Mouse (Mus musculus): Measurements from ENCODE around the gene Comt. TPM values are rescaled to one million over a fixed set of nuclear protein-coding genes. Genes with fewer than 3 reads are reported as not detected.
A peak's percentile ranks its signal among the peaks of the same experiment; 100 is the strongest.

Gene Comt
- 54.9 and 60.1 TPM in 2 replicates for polyA plus RNA-seq (2016; fragmentation: Nextera tagmentation; extraction: Ambion mirVana)

DNA sequence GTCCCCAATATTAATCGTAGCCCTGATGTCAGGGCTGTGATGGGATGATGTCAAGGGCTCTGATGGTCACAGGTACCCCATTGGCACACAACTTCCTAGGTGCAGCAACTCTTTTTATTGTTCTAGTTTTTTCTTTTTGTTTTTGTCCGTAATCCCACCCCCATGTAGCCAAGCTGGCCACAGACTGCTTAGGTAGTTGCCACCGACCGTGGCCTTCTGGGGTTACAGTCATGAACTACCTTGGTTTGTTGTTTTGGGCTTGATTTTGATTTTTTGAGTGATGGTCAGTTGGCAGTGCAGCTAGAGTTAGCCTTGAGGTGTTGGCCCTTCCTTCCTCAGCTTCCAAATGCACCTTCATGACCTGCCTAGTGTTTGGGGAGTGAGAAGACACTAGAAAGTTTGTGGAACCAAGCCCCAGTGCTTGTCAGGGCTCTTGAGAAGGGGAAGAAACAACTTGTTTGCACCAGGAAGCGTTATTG, at the start of gene Comt:
Gene Comt (minus strand): TSS at position 51 of the 479 bp plus-strand sequence.
- 55% methylated on average over 5 of the region's 5 CpGs for WGBS
- H3K27ac ChIP-seq (replicated peaks): peak within 1 kb of the TSS; percentile 68
- peaks cover 27% of the 10 kb centered on the region for H3K4me1 ChIP-seq
- no peak for ATAC-seq (ENCODE audit: low FRiP score, low read depth)
- peak within 1 kb of the TSS; percentile 89 for H3K4me3 ChIP-seq
- H3K9me3 ChIP-seq: no peaks in the 10 kb centered on the region
- H3K36me3 ChIP-seq: peaks cover 16% of the 10 kb centered on the region
- peak within 1 kb of the TSS; percentile 88 for H3K9ac ChIP-seq (replicated peaks)
- H3K27me3 ChIP-seq: no peaks in the 10 kb centered on the region
- peak within 1 kb of the TSS; percentile 79 for H3K4me2 ChIP-seq (replicated peaks)

DNA sequence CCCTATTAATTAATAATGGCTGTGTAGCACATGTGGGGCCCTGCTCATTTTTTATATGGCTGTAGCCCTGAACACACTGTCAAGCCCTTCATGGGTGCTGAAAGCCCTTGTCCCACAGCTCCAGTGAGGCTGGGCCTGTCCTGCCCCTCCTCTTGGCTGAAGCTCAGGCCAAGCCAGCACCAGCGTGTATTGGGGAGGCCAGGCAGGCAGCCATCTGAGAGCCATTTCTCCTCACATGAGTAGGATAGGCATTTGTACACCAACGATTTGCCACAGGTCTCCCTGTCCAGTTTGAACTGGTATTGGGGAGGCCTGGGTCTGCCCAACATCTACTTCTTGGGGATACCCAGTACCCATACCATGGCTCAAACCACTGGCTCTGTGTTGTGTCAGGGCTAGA, 47.4 kb upstream of the Comt start:
- H3K9me3 ChIP-seq: no peaks in the 10 kb centered on the region
- H3K4me2 ChIP-seq (replicated peaks): no peak overlapping the region
- no peak overlapping the region for H3K9ac ChIP-seq (replicated peaks)
- H3K4me3 ChIP-seq: no peak overlapping the region
- peaks cover 8% of the 10 kb centered on the region; the same call in 1 of the 2 replicates for H3K36me3 ChIP-seq
- H3K4me1 ChIP-seq: peaks cover 8% of the 10 kb centered on the region; the same call in 1 of the 2 replicates
- ATAC-seq (ENCODE audit: low FRiP score, low read depth): no peak
- WGBS: 93% methylated on average over 2 of the region's 2 CpGs
- no peak overlapping the region for H3K27ac ChIP-seq (replicated peaks)
- no peaks in the 10 kb centered on the region for H3K27me3 ChIP-seq

DNA sequence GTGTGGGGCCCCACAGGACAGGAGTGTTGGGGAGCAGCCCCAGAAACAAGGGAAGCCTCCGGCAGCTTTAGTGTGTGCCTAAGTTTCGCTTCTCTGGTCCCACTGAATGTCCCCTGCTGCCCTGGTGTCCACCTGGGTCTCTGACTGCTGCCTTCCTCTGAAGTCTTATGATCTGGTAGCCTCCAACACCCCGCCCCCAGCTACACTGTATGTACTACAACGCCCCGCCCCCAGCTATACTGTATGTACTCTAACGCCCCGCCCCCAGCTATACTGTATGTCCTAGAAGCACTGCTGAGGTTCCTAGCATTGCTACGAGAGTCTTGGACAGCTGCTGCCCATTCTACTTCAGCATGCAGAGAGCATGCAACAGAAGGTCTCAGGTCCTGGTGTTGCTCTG, 46.3 kb upstream of the Comt start:
- H3K27me3 ChIP-seq: no peaks in the 10 kb centered on the region
- H3K4me1 ChIP-seq: peaks cover 8% of the 10 kb centered on the region; the same call in 1 of the 2 replicates
- H3K4me2 ChIP-seq (replicated peaks): no peak overlapping the region
- ATAC-seq (ENCODE audit: low FRiP score, low read depth): no peak
- H3K9me3 ChIP-seq: no peaks in the 10 kb centered on the region
- WGBS: 92% methylated on average over 8 of the region's 8 CpGs
- H3K9ac ChIP-seq (replicated peaks): no peak overlapping the region
- H3K27ac ChIP-seq (replicated peaks): no peak overlapping the region
- H3K4me3 ChIP-seq: no peak overlapping the region
- peaks cover 8% of the 10 kb centered on the region; the same call in 1 of the 2 replicates for H3K36me3 ChIP-seq

DNA sequence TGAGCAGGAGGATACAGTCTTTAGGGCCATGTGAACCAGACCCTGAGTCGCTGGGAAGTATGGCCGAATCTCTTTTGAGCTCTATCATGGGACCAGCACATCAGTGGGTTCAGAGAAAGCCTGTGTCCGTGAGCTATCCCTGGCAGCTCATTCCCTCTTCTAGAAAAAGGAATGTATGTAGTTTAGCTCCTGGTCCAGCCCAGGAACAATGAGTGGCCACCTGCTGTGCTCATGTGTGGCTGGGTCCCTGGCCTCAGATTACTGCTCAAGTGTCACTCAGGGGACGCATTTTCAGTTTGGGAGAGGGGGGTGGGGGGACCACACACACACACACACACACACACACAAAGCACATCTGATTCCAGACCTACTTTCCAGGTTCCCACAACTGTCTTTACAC, 45.8 kb upstream of the Comt start:
- H3K9me3 ChIP-seq: no peaks in the 10 kb centered on the region
- H3K9ac ChIP-seq (replicated peaks): no peak overlapping the region
- WGBS: 66% methylated on average over 4 of the region's 4 CpGs
- peaks cover 8% of the 10 kb centered on the region; the same call in 1 of the 2 replicates for H3K4me1 ChIP-seq
- ATAC-seq (ENCODE audit: low FRiP score, low read depth): no peak
- peaks cover 8% of the 10 kb centered on the region; the same call in 1 of the 2 replicates for H3K36me3 ChIP-seq
- H3K4me3 ChIP-seq: no peak overlapping the region
- no peaks in the 10 kb centered on the region for H3K27me3 ChIP-seq
- no peak overlapping the region for H3K4me2 ChIP-seq (replicated peaks)
- H3K27ac ChIP-seq (replicated peaks): no peak overlapping the region

DNA sequence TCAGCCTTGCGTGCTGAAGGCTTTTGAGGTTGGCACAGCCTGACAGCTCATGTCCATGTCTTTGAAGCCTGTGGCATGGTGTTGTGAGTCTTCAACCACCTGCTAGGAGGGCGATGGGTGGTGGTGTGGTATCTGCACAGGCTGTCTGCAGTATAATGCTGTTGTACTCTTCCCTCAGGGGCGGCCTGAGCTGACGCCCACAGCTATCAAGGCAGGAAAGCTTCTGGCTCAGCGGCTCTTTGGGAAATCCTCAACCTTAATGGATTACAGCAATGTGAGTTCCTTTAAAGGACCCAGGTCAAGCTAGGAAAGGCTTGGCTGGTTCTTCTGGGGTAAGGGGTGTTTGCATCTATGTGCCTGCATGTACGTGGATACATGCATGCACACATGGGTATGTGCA, 45.3 kb upstream of the Comt start:
- WGBS: 87% methylated on average over 6 of the region's 6 CpGs
- Histone ChIP-seq H3K4me2 (replicated peaks) (no peak overlapping the region), H3K4me1 (peaks cover 8% of the 10 kb centered on the region; the same call in 1 of the 2 replicates), H3K36me3 (peaks cover 8% of the 10 kb centered on the region; the same call in 1 of the 2 replicates), H3K4me3 (no peak overlapping the region), H3K27ac (replicated peaks) (no peak overlapping the region), H3K9ac (replicated peaks) (no peak overlapping the region), H3K9me3 (no peaks in the 10 kb centered on the region), H3K27me3 (no peaks in the 10 kb centered on the region)
- no peak for ATAC-seq (ENCODE audit: low FRiP score, low read depth)

DNA sequence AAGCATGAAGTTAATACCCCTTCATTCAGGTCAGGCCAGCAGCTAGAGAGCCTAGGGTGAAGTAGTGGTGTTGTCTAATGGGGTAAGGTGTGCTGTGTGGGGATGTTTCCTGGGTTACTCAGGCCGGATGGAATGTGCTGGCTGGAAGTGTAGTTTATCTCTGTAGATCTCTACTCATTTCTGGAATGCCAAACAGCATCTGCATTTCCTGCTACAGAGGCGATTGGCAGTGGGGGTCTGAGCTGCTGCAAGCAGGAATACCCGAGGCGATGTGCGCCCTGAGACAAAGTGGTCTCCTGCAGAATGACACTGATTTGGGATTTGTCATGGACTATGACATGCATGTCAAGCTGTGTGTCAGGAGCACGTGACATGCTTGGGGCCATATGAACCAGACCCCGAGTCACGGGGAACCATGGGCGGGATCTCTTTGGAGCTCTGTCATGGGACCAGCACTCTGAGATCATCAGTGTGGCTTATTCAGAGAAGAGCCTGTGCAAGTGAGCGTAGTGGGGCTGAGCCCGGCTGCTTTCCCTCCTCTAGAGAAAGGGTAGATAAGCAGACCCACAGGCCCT, 44.8 kb upstream of the Comt start:
- Histone ChIP-seq H3K4me2 (replicated peaks) (no peak overlapping the region), H3K9me3 (no peaks in the 10 kb centered on the region), H3K36me3 (peaks cover 8% of the 10 kb centered on the region; the same call in 1 of the 2 replicates), H3K27ac (replicated peaks) (no peak overlapping the region), H3K27me3 (no peaks in the 10 kb centered on the region), H3K4me1 (peaks cover 8% of the 10 kb centered on the region; the same call in 1 of the 2 replicates), H3K9ac (replicated peaks) (no peak overlapping the region), H3K4me3 (no peak overlapping the region)
- WGBS: 78% methylated on average over 11 of the region's 11 CpGs
- no peak for ATAC-seq (ENCODE audit: low FRiP score, low read depth)

DNA sequence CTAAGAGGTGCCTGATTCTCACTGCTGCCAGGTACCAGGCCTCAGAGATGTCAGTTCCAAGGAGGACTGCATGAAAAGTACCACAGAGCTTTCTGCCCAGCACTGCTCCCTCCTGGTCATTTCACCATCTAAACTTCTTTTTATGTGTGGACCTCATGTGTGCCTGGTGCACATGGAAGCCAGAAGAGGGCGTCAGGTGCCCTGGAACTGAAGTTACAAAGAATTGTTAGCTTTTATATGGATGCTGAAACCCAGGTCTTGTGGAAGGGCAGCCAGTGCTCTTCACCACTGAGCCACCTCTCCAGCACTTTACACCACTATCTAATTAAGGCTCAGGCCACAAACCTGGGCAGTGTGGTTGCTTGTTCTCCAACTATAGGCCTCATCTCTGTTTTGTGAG, 44.2 kb upstream of the Comt start:
- ATAC-seq (ENCODE audit: low FRiP score, low read depth): no peak
- H3K4me2 ChIP-seq (replicated peaks): no peak overlapping the region
- H3K9ac ChIP-seq (replicated peaks): no peak overlapping the region
- H3K9me3 ChIP-seq: no peaks in the 10 kb centered on the region
- 17% methylated on average over 1 of the region's 1 CpGs for WGBS
- H3K27ac ChIP-seq (replicated peaks): no peak overlapping the region
- H3K4me1 ChIP-seq: peaks cover 8% of the 10 kb centered on the region; the same call in 1 of the 2 replicates
- no peaks in the 10 kb centered on the region for H3K27me3 ChIP-seq
- peaks cover 8% of the 10 kb centered on the region; the same call in 1 of the 2 replicates for H3K36me3 ChIP-seq
- H3K4me3 ChIP-seq: no peak overlapping the region

DNA sequence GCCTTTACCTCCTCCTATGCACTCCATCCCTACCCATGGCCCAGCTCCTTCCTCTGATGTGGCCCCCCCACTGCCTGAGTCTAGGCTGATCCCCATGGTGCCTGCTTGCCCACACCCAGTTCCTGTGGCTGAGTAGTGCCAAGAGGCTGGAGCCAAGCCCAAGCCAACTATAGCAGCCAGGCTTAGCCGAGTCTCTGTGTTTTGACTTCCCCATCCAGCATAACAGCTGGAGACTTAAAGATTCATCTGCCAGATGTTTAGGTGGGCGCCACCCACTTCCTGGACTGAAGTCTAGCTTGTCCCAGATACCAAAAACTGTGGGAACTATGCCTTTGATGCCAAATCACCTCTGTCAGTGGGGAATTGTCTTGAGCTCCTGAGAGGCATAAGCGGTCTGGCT, 37.6 kb upstream of the Comt start:
- Histone ChIP-seq H3K9ac (replicated peaks) (no peak overlapping the region), H3K9me3 (no peaks in the 10 kb centered on the region), H3K4me3 (no peak overlapping the region), H3K27ac (replicated peaks) (no peak overlapping the region), H3K27me3 (peaks cover 11% of the 10 kb centered on the region), H3K36me3 (no peaks in the 10 kb centered on the region; the same call in 1 of the 2 replicates), H3K4me2 (replicated peaks) (no peak overlapping the region), H3K4me1 (peaks cover 28% of the 10 kb centered on the region)
- 70% methylated on average over 3 of the region's 3 CpGs for WGBS
- ATAC-seq (ENCODE audit: low FRiP score, low read depth): no peak

DNA sequence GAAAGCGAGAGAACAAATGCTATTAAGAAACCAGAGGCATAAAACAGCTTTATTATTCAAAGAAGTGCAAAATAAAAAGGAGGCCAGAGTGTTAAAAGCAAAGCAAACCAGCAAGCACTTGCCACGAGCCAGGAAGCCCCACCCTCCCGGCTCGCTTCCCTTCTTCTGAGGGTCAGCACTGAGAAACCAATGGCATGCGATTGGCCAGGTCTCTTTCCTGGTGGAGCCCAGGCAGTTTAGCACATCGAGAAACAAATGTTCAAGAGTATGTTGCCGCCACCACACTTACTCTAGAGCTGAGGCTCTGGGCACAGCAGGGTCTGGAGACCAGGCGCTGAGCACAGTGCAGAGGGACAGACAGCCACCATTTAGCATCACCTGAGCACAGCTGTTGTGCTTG, 35.9 kb upstream of the Comt start:
- no peak for ATAC-seq (ENCODE audit: low FRiP score, low read depth)
- Histone ChIP-seq H3K27me3 (peaks cover 21% of the 10 kb centered on the region), H3K27ac (replicated peaks) (no peak overlapping the region), H3K4me3 (no peak overlapping the region), H3K9me3 (no peaks in the 10 kb centered on the region), H3K9ac (replicated peaks) (no peak overlapping the region), H3K4me1 (peaks cover 34% of the 10 kb centered on the region), H3K4me2 (replicated peaks) (no peak overlapping the region), H3K36me3 (no peaks in the 10 kb centered on the region)
- WGBS: 60% methylated on average over 8 of the region's 8 CpGs

DNA sequence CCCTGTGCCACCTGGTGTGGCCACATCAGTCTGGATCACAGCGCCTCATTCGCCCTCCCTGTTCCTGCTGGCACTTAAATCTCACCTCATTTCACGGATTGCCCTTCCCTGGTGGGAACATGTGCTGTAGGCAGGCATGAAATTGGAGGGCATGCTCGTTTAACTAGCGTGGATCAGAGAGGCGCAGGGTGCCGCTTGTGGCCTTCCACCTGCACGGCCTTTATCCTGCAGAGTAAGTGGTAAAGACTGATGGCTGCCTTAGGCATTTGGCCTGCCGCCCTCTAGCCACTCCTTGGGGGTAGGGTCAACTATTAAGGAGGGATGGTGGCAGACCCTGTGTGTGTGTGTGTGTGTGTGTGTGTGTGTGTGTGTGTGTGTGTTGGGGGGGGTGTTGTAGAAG, 35.4 kb upstream of the Comt start:
- peaks cover 21% of the 10 kb centered on the region for H3K27me3 ChIP-seq
- H3K9ac ChIP-seq (replicated peaks): no peak overlapping the region
- no peak overlapping the region for H3K4me3 ChIP-seq
- 57% methylated on average over 9 of the region's 9 CpGs for WGBS
- H3K27ac ChIP-seq (replicated peaks): no peak overlapping the region
- H3K36me3 ChIP-seq: no peaks in the 10 kb centered on the region
- H3K9me3 ChIP-seq: no peaks in the 10 kb centered on the region
- peaks cover 34% of the 10 kb centered on the region for H3K4me1 ChIP-seq
- H3K4me2 ChIP-seq (replicated peaks): no peak overlapping the region
- ATAC-seq (ENCODE audit: low FRiP score, low read depth): no peak

DNA sequence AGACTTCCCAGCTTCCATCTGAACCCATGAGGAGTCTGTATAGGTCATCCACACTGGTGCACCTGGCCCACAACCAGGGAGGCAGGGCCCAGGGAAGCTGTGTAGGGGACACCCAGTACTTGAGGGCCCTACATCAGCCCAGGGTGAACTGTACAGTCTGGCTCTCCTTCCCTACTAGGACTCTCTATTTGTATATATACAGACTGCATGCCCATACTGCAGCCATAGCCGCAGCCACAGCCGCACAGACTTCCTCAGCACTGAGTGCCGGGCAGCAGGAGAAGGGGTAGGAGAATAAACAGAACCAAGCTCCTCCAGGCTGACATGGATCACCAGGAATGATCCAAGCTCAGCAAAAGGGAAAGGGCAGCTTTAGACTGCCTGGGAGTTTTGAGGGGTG, 34.2 kb upstream of the Comt start:
- no peak for ATAC-seq (ENCODE audit: low FRiP score, low read depth)
- Histone ChIP-seq H3K4me2 (replicated peaks) (no peak overlapping the region), H3K36me3 (peaks cover 8% of the 10 kb centered on the region; the same call in 1 of the 2 replicates), H3K4me3 (no peak overlapping the region), H3K9ac (replicated peaks) (no peak overlapping the region), H3K27ac (replicated peaks) (no peak overlapping the region), H3K27me3 (peaks cover 21% of the 10 kb centered on the region), H3K9me3 (no peaks in the 10 kb centered on the region), H3K4me1 (peaks cover 34% of the 10 kb centered on the region)
- WGBS: 89% methylated on average over 3 of the region's 3 CpGs

DNA sequence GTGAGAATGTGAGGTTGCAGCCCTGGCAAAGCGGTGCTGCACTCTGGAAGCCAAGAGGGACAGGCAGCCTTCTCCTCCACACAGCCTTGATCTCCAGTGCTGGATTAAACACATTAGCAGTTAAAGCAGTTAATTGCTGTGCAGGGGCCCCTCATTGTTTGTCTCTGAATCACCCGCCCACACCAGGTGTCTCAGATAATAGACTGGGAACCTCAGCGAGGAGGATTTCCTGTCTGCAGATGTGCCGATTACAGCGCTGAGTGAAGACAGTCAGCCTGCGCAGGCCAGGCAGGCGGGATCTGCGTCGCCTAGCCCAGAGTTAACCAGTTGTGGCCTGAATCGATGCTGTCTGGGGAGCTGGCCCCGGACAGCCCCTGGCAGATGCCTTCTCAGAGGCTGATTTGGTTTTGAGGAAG, 33.3 kb upstream of the Comt start:
- ATAC-seq (ENCODE audit: low FRiP score, low read depth): peak; percentile 78
- Histone ChIP-seq H3K36me3 (peaks cover 8% of the 10 kb centered on the region; the same call in 1 of the 2 replicates), H3K4me1 (peaks cover 34% of the 10 kb centered on the region), H3K27ac (replicated peaks) (peak overlapping the region; percentile 67), H3K27me3 (peaks cover 21% of the 10 kb centered on the region), H3K9me3 (no peaks in the 10 kb centered on the region), H3K4me2 (replicated peaks) (peak overlapping the region; percentile 39), H3K4me3 (no peak overlapping the region), H3K9ac (replicated peaks) (peak overlapping the region; percentile 28)
- whole genome bisulfite sequencing: 1% methylated on average over 11 of the region's 11 CpGs

Measured in midbrain, embryonic 12.5 days (tissue).